Mouse (Mus musculus): Measurements from ENCODE around the gene Tyro3. TPM values are rescaled to one million over a fixed set of nuclear protein-coding genes. Genes with fewer than 3 reads are reported as not detected.

Tyro3 gene
- total RNA-seq, 2 experiments from 2014 or later = 2.1 to 4.5 TPM

DNA sequence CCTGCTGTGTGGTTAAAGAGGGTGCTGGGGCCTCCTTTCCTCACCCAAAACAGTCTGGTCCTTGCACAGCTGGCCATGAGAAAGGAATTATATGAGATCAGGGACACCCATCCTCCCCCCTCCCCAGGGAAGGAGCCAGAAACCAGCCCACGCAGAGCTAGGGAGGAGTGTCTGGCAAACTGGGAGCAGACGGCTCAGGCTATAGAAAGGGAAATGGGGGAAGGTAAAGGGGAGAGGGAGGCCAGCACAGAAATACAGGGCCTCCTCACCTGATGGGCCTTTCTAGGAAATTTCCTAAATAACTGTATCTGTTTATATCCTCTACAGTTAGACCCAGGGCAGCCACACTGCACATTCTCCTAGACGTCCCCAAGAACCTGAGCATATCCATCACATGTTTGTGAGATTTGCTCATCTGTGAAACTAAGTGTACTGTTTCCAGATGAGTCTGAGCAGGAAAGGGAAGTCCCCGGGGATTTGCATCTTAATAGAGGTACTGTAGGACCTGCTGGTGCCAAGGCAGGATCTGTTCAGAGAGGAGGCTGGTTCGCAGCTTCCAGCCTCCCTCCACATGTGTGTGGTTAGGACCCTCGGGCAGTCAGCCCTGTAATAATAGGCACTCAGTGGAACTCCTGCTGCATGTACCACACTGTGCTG is 6.2 kb downstream of the Tyro3 start:
- intact Hi-C loops (cut with DNase I) = no loop called here
- DNase-seq = no peak

DNA sequence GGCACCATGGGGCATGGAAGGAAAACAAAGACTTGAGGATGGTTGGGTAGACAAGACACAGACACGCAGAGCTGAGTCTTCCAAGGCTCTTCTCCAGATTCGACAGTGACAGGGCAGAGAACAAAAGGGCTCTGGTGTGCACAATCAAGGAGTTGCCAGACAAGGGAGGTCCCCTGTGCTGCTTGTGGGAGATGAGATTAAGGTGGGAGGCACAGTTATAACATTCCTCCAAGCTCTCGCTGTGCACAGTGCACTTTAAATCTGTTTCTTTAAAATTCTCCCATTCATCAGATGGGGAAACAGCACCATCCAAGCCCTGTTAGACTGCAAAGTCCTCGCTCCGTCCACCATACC is 6.7 kb downstream of the Tyro3 start:
- intact Hi-C loops (cut with DNase I) = no loop called here
- no peak for DNase-seq

DNA sequence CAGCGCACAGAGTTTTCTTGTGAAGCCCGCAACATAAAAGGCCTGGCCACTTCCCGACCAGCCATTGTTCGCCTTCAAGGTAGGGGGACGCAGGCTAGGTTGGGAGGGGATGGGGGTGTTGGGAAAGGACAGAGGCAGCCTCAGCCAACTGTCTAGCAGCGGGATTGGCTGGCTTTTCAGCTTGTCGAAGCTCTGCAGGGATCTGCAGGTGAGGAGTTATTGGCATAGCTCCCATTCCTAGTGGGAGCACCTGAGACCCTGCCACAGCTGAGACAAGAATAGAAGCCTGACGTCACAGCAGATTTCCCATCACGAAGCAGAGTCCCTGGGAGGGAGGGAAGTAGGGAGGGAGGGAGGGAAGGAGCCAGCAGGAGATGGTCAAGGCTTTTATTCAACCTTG is 7.2 kb downstream of the Tyro3 start:
- intact Hi-C loops (cut with DNase I) = no loop called here
- DNase-seq = no peak

DNA sequence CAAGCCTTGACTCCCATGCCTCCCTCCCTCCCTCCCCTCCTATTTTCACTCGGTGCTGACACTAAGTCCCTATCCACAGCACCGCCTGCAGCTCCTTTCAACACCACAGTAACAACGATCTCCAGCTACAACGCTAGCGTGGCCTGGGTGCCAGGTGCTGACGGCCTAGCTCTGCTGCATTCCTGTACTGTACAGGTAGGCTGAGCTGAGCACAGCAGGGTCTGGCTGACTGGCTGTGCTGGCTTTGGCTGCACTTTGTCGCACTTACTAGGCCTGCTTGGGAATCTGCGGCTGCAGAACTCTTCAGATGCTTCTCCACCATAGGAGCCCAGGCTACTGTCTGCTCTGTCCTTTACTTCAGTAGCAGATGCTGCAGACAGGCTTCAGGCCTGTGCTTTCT is 8.0 kb downstream of the Tyro3 start:
- intact Hi-C loops (cut with DNase I) = no loop called here
- DNase-seq = no peak

DNA sequence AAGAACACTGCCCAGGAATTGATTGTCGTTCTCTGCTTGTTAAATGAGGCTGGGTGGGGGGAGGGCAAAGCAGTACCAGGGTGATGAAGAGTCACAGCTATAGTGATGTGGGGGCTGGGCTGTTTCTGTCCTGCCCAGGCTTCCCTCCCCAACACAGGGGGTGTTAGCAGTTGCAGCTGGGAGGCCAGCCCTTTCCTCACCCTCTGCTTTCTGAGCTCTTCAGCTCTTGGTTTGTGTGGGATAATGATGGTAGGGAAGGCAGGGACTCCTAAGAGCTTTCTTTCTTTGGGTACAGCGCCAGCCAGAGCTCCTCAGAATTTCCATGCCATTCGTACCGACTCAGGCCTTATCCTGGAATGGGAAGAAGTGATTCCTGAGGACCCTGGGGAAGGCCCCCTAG is 10.9 kb downstream of the Tyro3 start:
- intact Hi-C loops (cut with DNase I) = no loop called here

DNA sequence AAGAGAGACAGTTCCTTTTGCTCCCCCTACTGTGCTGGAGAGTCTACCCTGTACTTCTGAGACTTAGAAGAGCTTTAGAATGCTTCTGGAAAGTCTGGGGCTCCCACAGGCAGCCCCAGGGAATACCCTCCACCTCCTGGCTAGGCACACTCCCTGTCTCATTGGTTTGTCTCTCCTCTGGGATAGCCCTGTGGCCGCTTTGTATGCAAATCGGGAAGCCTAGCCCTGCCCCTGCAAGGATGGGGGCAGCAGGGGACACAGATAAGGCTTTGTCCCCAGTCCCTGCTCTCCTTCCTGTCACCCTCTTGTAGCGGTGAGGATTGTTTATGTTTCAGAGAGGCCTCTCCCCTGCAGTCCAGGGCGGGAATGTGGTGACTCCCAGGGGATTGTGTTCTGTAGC is 11.3 kb downstream of the Tyro3 start:
- intact Hi-C loops (cut with DNase I) = no loop called here
- no peak for DNase-seq

More for the DNA sequence above, 10.9 kb downstream of the Tyro3 start:
- no peak for DNase-seq

DNA sequence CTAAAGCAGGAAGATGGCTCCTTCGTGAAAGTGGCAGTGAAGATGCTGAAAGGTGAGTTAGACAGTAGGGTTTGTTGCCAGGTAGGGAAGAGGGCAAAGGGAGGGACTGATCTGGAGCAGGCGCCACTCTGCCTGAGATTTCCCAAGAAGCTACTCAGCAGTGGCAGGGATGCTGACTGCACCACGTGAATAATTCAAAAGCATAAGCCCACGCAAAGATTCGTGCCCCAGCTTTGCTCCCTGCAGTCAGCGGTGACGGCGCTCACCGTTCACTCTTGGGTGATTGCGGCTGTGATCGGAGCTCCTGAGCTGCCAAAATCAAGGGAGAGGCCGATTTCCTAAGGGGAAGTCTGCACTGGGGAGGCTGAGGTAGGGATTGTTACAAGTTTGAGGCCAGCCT is 13.4 kb downstream of the Tyro3 start:
- no peak for DNase-seq
- intact Hi-C loops (cut with DNase I) = no loop called here

DNA sequence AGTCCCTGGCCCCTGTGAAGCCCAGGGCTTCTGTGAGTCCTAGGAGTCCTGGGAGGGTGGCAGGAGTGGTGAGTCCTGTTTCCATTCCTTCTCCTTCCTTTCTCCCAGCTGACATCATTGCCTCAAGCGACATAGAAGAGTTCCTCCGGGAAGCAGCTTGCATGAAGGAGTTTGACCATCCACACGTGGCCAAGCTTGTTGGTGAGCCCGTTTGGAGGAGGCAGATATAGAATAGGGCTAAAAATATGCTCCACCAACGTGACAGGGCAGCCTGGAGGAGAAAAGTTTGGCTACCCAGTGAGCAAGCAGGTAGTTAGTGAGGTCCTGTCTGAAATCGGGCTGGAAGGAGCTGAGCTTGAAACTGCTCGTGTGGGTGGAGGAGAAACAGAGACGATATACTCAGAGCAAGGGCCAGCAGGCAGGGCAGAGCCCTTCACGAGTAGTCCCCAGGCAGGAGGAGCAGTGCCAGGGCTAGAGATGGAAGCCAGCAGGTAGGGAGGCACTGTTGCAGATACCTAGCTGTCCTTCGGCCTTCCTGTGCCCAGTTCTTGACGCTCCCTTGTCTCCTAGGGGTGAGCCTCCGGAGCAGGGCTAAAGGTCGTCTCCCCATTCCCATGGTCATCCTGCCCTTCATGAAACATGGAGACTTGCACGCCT is 14.1 kb downstream of the Tyro3 start:
- intact Hi-C loops (cut with DNase I) = no loop called here
- DNase-seq = no peak

DNA sequence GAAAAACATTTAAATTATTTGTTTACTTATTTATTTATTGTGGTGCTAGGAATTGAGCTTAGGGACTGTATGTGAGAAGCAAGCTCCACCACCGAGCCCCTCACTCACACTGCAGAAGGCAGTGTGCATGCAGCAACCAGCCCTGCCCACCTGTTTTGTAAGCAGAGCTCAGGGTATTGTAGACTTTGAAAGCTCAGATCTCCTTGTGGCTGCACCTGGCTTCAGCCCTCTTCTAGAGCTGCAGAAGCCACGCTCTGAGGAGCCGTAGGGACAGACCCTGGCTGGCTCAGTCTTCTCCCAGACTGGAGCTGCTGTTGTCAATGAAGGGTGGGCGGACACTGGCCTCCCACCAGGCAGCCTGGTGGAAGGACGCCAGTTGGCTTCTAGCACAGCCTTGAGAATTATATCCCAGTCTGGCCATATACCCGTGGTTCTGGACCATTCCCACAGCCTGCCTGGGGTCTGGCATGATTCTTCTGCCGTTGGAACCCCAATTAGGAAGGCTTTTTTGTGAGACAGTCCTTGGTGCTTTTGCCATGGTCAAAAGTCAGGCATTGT is 16.9 kb downstream of the Tyro3 start:
- peak; percentile 54 to 60 for DNase-seq
- intact Hi-C loops (cut with DNase I) = no loop called here

DNA sequence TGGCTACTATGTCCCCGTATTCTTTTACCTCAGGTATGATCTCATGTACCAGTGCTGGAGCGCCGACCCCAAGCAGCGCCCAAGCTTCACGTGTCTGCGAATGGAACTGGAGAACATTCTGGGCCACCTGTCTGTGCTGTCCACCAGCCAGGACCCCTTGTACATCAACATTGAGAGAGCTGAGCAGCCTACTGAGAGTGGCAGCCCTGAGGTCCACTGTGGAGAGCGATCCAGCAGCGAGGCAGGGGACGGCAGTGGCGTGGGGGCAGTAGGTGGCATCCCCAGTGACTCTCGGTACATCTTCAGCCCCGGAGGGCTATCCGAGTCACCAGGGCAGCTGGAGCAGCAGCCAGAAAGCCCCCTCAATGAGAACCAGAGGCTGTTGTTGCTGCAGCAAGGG is 19.1 kb downstream of the Tyro3 start:
- no peak for DNase-seq
- intact Hi-C loops (cut with DNase I) = no loop called here

DNA sequence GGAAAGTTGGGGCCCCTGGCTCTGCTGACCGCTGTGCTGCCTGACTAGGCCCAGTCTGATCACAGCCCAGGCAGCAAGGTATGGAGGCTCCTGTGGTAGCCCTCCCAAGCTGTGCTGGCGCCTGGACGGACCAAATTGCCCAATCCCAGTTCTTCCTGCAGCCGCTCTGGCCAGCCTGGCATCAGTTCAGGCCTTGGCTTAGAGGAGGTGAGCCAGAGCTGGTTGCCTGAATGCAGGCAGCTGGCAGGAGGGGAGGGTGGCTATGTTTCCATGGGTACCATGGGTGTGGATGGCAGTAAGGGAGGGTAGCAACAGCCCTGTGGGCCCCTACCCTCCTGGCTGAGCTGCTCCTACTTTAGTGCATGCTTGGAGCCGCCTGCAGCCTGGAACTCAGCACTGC is 19.5 kb downstream of the Tyro3 start:
- intact Hi-C loops (cut with DNase I) = no loop called here
- DNase-seq = no peak

DNA sequence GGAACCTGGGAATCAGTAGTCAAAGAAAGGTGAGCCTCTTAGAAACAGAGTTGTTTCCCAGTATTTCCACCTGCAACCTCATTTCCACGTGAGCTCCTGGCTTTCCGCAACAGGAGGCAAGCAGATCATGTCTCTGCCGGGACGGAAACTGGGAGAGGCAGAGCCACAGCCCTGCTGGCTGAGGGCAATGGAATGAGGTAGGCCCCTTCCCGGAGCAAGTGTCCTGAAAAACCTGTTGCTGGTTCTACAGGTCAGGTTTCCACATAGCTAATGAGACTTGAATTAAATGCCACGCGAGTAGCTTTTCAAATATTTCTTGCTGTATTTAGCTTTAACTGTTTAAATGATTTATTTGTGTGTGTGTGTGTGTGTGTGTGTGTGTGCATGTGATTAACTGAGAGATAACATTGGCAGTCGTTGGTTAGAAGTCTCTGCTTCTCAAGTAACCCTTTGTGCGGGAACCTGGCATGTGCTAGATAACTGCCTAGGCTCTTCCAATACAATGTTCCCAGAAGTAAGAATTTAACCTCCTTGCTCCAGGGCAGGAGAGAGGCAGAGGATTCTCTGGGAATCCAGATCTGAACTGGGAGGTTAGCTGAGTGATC is 21.2 kb downstream of the Tyro3 start:
- intact Hi-C loops (cut with DNase I) = no loop called here
- DNase-seq = no peak

DNA sequence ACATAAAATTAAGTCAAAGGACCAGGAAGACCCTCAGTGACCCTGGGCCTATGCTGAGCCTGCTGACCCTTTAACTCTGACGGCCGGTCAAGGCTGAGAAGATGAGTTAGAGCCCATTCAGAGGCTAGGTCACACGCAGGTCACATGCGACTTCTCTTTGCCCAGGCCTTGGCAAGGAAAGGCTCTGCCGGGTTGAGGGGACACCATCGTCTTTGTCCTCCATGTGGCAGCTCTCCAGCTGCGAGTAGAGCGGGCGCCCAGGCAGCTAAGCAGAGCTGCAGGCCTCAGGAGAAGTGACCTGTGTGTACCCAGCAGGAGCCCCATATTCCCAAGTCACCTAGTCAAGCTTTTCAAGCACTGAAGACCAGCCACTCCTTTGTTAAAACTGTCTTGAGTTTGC is 23.6 kb downstream of the Tyro3 start:
- DNase-seq = no peak
- intact Hi-C loops (cut with DNase I) = no loop called here

DNA sequence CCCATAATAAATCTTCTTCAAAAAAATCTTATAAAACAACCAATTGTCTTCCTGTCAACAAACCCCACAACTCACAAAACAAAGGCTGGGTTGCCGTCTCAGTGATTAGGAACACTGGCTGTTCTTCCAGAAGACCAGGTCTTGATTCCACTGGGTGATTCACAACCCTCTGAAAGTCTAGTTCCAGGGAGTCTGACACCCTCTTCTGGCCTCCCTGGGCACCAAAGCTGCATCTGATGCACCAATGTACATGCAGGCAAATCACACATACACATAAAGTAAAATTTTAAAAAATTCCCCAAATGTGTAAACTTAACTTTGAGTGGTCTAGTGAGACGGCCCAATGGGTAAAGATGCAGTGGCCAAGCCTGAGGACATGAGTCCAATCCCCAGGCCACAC is 33.0 kb downstream of the Tyro3 start:
- intact Hi-C loops (cut with DNase I) = no loop called here
- no peak for DNase-seq

DNA sequence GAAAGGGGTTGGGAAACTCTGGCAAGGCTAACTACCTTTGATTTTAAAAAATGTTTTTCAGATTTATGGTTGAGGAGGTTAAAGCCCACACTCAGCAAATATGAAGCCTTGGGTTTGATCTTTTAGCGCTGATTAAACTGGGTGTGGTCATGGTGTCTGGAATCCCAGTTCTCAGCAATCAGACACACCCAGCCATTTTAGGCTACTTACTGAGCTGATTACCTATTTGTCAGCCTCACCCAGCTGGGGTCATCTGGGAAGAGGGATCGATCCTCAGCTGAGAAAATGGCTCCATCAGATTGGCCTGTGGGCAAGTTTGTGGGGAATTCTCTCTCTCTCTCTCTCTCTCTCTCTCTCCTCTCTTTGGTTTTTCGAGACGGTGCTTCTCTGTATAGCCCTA is 36.7 kb downstream of the Tyro3 start:
- intact Hi-C loops (cut with DNase I) = no loop called here
- no peak for DNase-seq

DNA sequence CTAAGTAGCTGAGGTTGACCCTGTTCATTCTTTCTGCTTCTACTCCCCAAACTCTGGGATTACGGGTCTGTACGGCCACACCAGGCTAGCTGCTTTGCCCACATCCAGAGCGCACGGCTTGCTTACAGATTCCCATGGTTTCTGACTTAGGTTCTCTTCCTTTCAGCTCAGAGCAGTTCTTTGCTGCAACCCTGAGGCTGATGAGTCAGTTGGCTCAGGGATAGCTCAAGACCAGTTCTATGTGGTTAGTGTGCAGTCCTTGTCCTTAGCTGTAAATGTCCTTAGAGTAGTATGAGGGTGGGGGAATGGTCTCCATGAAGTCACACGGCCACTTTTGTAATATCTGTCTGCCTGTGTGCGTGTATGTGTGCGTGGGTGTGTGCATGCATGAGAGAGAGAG is 40.1 kb downstream of the Tyro3 start:
- no peak for DNase-seq
- intact Hi-C loops (cut with DNase I) = no loop called here

DNA sequence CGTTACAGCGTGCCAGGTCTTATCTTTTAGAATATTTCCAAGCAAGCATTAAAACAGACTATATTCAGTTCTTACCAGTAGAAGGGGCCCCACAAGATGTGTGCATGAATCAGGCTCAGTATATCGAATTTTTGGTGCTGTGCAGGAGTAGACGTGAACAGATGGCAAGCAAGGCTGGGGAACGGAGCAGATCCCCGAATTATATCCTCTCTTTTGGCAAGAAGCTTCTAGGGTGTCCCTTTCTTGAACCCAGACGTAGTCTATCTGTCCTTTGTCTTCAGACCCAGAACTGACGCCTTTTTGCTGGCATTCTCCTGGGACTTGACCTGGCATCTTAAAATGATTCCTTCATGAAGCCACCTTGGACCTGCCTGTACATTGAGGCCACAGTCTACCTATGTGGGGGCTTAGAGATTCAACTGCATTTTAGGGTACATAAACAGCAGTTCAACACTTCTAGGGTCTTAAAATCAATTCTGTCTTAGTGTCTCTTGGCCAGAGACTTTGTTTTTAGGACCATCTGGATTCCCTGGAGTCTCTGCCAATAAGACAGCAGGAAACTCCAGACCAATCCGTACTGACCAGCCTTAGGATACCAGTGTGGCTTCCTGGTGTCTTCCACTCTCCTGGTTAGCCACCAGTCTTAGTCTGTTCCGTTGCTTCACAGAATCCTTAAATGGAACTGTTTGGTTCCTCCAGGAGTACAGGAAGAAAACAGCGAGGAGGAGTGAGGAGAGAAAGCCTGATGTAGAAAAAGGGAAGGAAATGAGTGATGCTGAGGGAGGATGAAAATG is 41.0 kb downstream of the Tyro3 start:
- no peak for DNase-seq
- intact Hi-C loops (cut with DNase I) = no loop called here

DNA sequence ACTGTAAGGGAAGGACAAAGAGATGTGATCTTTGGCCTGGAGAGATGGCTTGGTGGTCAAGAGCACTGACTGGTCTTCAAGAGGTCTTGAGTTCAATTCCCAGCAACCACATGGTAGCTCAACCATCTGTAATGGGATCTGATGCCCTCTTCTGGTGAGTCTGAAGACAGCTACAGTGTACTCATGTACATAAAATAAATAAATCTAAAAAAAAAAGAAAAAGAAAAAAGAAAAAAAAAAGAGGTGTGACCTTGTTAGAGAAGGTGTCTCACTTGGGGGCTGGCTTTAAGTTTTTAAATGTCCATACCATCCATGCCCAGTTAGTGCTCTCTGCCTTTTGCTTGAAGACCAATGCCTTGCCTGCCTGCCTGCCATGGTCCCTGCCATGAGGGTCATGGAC is 42.5 kb downstream of the Tyro3 start:
- no peak for DNase-seq
- intact Hi-C loops (cut with DNase I) = no loop called here

DNA sequence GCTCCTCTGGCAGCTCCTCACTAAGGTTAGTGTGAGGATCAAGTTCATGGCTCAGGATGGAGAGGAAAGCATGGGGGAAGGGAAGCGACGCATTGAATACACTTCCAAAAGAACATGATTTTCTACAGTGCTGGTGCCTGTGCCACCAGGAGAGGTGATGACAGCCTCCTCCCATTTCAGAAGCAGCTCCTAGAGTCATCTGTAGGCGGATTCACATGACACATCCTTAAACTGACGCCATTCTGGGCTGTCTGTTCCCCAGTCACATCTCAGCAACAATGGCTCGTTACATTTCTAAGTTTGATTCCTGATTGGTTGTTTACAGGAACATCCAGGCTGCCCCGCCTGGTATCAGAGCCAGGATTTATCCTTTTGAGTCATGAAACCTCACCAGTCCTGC is 44.5 kb downstream of the Tyro3 start:
- no peak for DNase-seq
- intact Hi-C loops (cut with DNase I) = no loop called here

DNA sequence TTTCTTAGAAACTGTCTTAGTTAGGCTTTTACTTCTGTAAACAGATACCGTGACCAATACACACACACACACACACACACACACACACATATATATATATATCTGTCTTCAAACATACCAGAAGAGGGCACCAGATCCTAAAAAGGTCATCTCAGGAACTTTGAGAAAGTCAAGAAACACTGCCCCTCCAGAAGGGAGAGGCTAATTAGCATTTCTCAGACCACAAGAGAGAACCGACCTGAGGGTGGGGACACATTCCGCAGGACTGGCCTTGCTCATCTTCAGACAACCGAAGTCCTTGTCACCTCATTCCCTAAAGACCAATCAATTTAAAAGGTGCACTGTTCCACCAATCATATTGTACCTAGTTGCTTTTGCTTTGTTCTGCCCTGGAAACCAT is 46.0 kb downstream of the Tyro3 start:
- intact Hi-C loops (cut with DNase I) = no loop called here

DNA sequence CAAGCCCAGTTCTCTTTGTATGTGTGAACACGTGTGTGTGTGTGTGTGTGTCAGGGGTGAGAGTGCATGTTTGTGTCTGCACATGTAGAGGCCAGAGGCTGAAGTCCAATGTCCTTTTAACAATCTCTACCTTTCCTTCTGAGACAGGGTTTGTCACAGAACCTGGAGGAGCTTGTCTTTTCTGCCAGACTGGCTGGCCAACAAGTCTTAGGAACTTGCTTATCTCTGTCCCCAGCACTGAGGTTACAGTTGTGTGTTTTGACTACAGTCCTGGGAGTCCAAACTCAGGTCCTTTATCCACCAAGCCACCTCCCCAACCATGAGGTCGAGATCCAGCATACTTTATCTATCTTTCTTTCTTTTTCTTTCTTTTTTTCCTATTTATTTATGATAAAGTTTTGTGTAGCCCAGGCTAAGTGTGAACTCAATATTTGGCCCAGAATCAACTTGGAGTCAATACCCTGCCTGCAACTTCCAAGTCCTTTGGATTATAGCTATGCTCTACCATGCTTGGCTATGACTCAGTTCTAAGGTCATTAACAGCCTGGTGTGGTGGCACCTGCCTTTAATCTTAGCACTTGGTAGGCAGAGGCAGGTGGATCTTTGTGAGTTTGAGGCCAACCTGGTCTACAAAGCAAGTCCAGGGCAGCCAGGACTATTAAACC is 48.5 kb downstream of the Tyro3 start:
- intact Hi-C loops (cut with DNase I) = no loop called here

More for the DNA sequence above, 46.0 kb downstream of the Tyro3 start:
- no peak for DNase-seq

More for the DNA sequence above, 48.5 kb downstream of the Tyro3 start:
- DNase-seq = no peak
